Mouse (Mus musculus) bone marrow macrophage, adult 2 months (primary cell): ENCODE results near the gene Ift172. TPM values are rescaled to one million over a fixed set of nuclear protein-coding genes. Genes with fewer than 3 reads are reported as not detected.

Experiments used
- H3K27ac ChIP-seq: 2 replicates; pipeline ENCODE4 v1.5.1; 2012; ENCODE audit warnings: low read depth, low read length; ENCODE audit not compliant: insufficient read depth
- H3K4me1 ChIP-seq: 2 replicates; pipeline ENCODE4 v1.6.1; 2012; ENCODE audit warnings: low read length; ENCODE audit not compliant: control insufficient read depth, insufficient read depth
- H3K4me3 ChIP-seq: 2 replicates; pipeline ENCODE4 v1.5.1; 2012; ENCODE audit warnings: mild to moderate bottlenecking, low read length, moderate library complexity; ENCODE audit not compliant: insufficient read depth
- CTCF ChIP-seq: IDR thresholded peaks from 2 replicates; pipeline ENCODE4 v1.5.1; 2012; ENCODE audit warnings: low read depth, mild to moderate bottlenecking, low read length, moderate library complexity
- POLR2A ChIP-seq: IDR thresholded peaks from 2 replicates; pipeline ENCODE4 v1.6.1; 2012; ENCODE audit warnings: mild to moderate bottlenecking, low read depth, low read length, borderline replicate concordance
- polyA plus RNA-seq: library from polyadenylated mRNA; stranded (reverse); fragments of >200 nt; gene quantifications from 2 replicates; pipeline ENCODE4 v1.2.4, GENCODE M21; 2012; ENCODE audit not compliant: missing spikeins, insufficient read depth, insufficient read length

Ift172 gene
- polyA plus RNA-seq, 1 experiment = 45.0 TPM

DNA sequence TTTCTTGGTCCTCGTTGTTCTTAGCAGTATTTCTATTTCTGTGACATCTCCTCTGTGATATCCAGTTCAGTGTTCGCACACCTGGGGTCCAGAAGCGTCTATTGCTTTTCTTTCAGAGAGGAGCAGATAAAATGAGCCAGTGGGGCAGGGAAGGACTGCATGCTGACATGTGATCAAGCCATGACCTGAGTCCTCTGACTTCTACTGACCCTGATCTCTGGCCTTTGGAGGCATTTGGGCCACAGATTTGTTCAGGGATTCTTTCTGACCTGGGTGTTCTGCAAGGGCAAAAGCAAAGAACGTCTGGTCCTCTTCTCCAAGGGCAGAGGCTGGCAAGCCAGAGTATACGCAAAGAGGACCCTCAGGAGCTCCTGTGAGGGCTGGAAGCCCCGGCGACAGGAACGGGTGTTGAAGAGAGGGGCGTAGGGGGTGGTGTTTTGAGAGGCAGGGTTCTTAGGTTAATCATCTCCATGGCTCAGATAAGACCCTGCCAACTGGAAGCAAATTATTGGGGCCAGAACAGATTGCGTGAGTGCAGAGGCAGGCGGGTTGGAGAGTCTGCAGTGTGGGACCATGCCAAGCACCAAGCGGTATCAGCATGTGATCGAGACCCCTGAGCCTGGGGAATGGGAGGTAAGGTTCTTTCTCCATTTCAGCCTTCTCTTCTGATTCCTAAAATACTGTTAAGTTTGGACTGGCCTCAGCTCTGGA is 6.3 kb upstream of the Ift172 start, which contains the start of gene Gckr:
Gckr (plus strand) TSS at position 397 of the 711 bp plus-strand sequence.
- TF ChIP-seq POLR2A (no peak), CTCF (no peak)
- Histone ChIP-seq H3K4me1 (peaks cover 6% of the 10 kb centered on the region), H3K4me3 (no peak within 1 kb of the TSS), H3K27ac (no peak within 1 kb of the TSS)

DNA sequence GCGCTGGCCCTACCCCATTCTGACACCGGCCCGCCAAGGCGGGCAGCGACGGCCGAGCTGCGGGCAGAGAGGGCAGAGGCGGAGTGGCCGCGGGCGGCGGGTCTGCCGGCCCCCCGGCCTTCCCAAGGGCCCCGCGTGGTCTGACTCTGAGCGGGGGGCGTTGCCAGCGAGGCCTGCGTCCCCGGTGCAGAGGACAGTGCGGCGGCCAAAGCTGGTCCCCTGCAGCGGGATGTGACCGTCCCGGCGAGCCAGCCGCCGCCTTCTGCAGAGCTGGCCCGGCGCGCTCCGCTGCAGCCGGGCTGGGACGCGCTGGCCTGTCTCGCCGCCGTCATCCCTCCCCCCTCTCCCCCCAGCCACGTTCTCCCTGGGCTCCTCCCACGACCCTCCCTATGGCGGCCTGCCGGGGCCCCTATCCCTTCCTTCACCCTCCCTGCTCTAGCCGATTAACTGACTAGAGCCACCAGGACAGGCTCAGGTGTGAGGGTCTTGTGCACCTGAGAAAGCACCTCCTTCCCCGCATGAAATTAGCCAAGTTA is 4.8 kb upstream of the Ift172 start, which contains the start of gene Fndc4:
Fndc4 (minus strand) TSS at position 475 of the 536 bp plus-strand sequence.
- TF ChIP-seq CTCF (no peak), POLR2A (no peak)
- peaks cover 12% of the 10 kb centered on the region for H3K4me1 ChIP-seq
- H3K27ac ChIP-seq = no peak within 1 kb of the TSS
- H3K4me3 ChIP-seq = peak within 1 kb of the TSS; percentile 51

DNA sequence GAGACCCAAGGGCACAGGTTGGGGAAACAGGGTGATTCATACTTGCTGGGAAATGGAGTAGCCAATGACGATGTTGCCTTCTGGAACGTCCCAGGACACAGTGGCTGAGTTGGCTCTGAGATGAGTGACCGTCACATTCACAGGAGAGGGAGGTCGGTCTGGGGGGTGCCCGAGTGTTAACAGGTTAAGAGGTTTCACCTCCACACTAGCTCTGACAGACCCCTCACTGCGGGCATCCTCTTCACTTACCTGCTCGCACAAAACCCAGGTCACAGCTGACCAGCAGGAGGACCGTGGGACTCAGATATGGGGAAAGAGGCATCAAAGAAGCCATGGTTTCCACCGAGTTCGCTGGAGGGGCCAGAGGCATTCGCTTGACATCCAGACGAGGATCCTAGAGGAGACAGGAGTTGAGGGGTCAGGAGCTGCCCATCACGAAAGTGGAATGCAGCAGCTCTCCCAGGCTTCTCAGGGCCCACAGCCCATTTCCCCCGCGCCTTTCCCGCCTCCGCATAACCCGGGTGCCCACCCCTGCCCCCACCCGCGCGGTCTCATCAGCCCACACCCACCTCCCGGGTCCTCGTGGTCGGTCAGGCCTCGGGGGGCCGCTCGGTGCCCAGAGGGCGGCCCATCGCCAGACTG is 4.2 kb upstream of the Ift172 start:
- H3K4me1 ChIP-seq = peaks cover 12% of the 10 kb centered on the region
- TF ChIP-seq POLR2A = no peak
- TF ChIP-seq CTCF = no peak
- peak overlapping the region; percentile 51 for H3K4me3 ChIP-seq
- H3K27ac ChIP-seq = no peak overlapping the region

DNA sequence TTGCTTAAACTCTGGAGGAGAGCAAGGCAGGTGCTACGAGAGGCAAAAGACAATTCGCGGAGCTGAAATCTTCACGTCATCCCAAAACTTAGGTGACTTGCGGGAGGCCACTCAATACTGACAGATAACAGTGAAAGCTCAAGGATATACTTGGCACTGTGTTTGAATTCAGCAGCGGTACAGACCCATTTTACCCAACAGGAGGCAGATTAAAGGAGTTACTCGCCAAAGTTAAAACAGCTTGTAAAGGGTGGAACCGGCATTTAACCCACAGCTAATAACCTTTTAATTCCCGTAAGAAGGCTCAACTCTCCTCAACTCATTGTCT is 409 bp upstream of the Ift172 start:
- TF ChIP-seq POLR2A = no peak
- no peak for TF ChIP-seq CTCF
- Histone ChIP-seq H3K27ac (peak overlapping the region; percentile 3; the same call in 1 of the 2 replicates), H3K4me3 (peak overlapping the region; percentile 67), H3K4me1 (peaks cover 23% of the 10 kb centered on the region)

DNA sequence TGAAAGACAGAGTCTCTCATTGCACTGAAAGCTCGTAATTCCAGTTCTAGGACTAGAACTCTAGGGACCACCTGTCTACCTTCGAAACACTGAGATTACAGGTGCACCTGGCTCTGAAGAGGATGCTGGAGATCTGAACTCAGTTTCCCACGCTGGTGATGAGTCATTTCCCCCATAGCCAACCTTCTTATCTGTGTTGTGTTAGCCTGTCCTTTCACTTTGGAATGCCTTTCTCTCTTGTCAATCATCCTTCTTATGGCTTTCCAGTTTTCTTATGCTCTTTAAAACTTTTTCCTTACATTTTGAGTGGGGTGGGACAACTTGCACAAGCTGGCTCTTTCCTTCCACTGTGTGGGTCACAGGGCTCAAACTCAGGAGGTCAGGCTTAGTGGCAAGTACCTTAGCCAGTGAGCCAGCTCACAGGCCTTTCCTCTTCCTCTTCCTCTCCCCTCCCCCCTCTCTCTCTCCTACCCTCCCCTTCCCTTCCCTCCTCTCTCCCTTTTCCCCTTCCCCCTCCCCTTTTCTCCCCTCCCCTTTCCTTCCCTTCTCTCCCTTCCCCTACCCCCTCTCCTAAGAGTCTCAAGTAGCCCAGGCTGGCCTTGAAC is 1.2 kb downstream of the Ift172 start:
- Histone ChIP-seq H3K4me3 (peak overlapping the region; percentile 65; the same call in 1 of the 2 replicates), H3K4me1 (peaks cover 23% of the 10 kb centered on the region), H3K27ac (peak overlapping the region; percentile 62)
- TF ChIP-seq POLR2A (no peak), CTCF (no peak)

DNA sequence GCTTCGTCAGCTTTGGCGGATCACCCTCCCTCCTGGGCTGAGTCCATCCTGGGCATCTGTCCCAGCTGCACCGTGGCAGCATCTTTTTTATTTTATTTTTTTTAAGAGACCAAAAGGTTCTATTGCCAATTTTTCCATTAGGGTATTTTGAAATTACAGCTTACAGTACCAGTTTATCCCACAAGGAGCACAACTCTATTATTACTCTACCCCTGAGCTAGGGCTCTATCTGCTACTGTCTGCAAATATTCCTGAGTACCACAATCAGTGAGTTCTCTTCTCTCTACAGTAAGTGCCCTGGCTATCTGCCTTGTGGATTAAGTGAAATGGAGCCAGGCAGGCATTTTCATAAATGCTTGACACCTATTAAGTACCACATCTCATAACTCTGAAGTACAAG is 2.3 kb downstream of the Ift172 start:
- peak overlapping the region; percentile 34 for H3K4me3 ChIP-seq
- H3K4me1 ChIP-seq = peaks cover 23% of the 10 kb centered on the region
- no peak for TF ChIP-seq POLR2A
- no peak for TF ChIP-seq CTCF
- H3K27ac ChIP-seq = peak overlapping the region; percentile 81

DNA sequence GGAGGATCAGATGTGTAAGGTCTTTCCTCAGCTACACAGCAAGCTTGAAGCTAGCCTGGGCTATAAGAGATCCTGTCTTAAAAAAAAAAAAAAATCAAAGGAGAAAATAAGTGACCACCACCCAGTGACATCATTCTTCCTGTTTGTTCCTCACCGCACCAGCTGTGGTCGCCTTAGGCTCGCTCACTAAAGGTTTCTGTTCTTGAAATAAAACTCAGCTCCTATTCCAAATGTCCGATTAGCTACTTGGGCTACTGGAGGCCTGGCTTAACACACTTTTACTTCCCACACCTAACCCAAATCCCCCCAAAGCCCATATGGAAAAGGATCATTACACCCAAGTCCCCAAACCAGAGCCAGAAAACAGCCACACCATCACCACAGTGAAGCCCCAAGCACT is 2.7 kb downstream of the Ift172 start:
- TF ChIP-seq POLR2A (no peak), CTCF (no peak; the same call in 1 of the 2 replicates)

DNA sequence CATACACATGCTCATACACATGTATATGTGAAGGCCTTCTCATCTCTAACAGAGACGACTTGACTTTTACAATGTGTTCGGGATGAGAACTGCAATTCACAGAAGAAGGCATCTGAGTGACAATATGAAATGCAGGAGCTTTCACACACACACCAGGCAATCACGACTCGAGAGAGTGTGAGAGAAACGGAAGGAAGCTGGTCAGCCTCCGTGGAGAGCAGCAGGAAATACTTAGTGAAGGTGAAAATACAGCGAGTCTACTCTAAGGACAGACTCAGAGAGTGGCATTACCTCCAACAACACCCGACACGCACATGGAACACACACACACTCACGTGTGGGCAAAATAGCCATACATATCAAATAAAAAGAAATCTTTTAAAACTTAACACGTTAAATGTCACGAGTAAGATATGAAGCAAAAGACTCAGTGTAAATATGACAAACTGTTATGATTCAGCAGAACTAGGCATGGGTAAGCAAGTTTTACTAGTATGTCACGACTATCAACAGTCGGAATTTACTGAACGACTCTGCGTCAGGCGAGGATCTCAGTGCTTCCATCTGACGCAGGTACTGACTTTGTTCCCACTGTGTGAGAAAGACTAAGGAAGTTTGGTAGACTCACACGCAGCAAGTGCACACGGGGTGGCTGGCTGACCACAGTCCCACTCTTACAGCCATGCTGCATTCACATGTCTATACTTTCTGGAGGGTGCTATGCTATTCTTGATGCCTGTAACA is 11.5 kb downstream of the Ift172 start:
- Histone ChIP-seq H3K4me3 (no peak overlapping the region), H3K4me1 (no peaks in the 10 kb centered on the region), H3K27ac (no peak overlapping the region)
- TF ChIP-seq CTCF = no peak
- TF ChIP-seq POLR2A = no peak

More for the DNA sequence above, 2.7 kb downstream of the Ift172 start:
- peak overlapping the region; percentile 34 for H3K4me3 ChIP-seq
- peaks cover 23% of the 10 kb centered on the region for H3K4me1 ChIP-seq
- H3K27ac ChIP-seq = peak overlapping the region; percentile 81

DNA sequence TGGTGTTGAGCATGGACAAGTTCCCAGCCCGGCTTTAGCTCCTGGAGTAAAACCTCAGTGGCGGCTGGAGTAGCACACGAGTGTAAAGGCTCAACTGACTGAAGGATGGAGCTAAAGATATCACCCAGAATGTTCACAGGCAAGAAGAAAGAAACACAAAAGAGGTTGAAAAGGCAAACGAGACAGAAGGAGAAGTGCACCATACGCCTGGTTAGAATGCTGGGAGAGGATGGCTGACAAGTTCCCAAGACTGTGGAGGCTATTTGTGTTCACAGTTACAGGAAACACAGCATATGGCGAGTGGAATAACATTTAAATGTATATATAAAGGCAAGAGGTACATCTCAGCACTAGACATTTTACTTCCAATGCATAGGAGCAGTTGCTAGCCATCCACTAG is 17.9 kb downstream of the Ift172 start:
- no peak overlapping the region for H3K4me3 ChIP-seq
- H3K27ac ChIP-seq = no peak overlapping the region
- 0 out of 2 replicates have a peak, but pooled peaks cover 1% of the 10 kb centered on the region for H3K4me1 ChIP-seq
- TF ChIP-seq POLR2A (no peak), CTCF (no peak)
